In the genomic region with DNA sequence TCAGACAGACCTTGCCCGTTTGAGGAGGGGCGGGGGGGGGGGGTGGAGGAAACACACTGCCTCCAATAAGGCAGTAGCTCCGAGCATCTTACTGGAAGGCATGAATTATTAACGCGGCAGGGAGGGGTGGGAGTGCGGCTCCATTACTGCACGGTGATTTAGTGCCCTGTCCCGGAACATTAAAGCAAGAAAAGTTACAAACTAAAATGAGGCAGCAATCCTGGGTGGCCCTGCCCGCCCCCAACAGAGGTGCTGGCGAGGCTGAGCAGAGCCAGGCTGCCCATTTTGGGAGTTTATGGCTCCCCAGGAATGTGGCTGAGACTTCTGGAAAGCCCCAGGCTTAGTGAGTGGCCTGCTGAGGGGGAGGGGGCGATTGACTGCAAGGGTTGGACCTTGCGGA, we compare ENCODE assay signal across 17 mouse cellular contexts. TPM values are rescaled to one million over a fixed set of nuclear protein-coding genes. Genes with fewer than 3 reads are reported as not detected.
DNase-seq lines count a peak whose midpoint lies in the region; ATAC-seq and TF ChIP-seq lines count a peak whose summit lies in the region.
"Had no signal": no experiment of that assay in that cellular context is flagged by ENCODE, and none has a peak within 500 bp of the region (broad histone marks: within the 10 kb centered on the region; RNA-seq: fewer than 3 reads in every experiment).

No protein-coding gene starts in this region.

- H3K36me3 ChIP-seq in hindbrain, embryonic 11.5 days (ENCODE audit: control insufficient read depth, insufficient read depth, low read length), result no peaks in the 10 kb centered on the region
- H3K36me3 ChIP-seq in hindbrain, embryonic 14.5 days (replicated peaks; ENCODE audit: control insufficient read depth, insufficient read depth), result no peaks in the 10 kb centered on the region
- 0 out of 2 replicates have a peak, but pooled peaks cover 8% of the 10 kb centered on the region for H3K36me3 ChIP-seq in kidney, postnatal 0 days (ENCODE audit: insufficient read depth, low read length)

- H3K4me2 ChIP-seq in hindbrain, embryonic 11.5 days (replicated peaks; ENCODE audit: low read depth, low read length), result no peak overlapping the region
- H3K4me2 ChIP-seq in hindbrain, embryonic 14.5 days (replicated peaks), result no peak overlapping the region
- H3K4me2 ChIP-seq in kidney, postnatal 0 days (ENCODE audit: low read length), result no peak overlapping the region
- H3K4me2 ChIP-seq: lung, embryonic 14.5 days; stomach, embryonic 15.5 days had no signal

- ATAC-seq in hindbrain, embryonic 11.5 days (ENCODE audit: low FRiP score), result 0 out of 2 replicates have a peak, but pooled peaks have one; percentile 15
- no peak for ATAC-seq in hindbrain, embryonic 14.5 days (ENCODE audit: low FRiP score)
- peak; percentile 50 for ATAC-seq in kidney, postnatal 0 days (replicated peaks; ENCODE audit: low FRiP score, low read depth)
- ATAC-seq: activated CD4-positive, CD25-positive, alpha-beta regulatory T cell, adult 4 months; intestine, postnatal 0 days had no signal

- DNase-seq in hindbrain, embryonic 11.5 days (ENCODE audit: low spot score), result no peak
- no peak for DNase-seq in hindbrain, embryonic 14.5 days (ENCODE audit: low spot score)
- peak; percentile 57 for DNase-seq in embryo, embryonic 11 days
- peak; percentile 78 for DNase-seq in kidney, postnatal 0 days (ENCODE audit: low spot score)
- peak; percentile 71 for DNase-seq in mesoderm, embryonic 11.5 days (ENCODE audit: low read depth, low spot score)
- no peak for DNase-seq in left cerebral cortex, adult 18-20 months (ENCODE audit: low spot score in 2 of 2)
- DNase-seq in spleen, postnatal 14 days (ENCODE audit: low spot score in 2 of 2), result no peak
- DNase-seq in layer of hippocampus, postnatal 25 days (ENCODE audit: extremely low spot score in 1 of 2, low spot score in 1 of 2), result no peak
- DNase-seq: cerebellum, adult 9-11 months; lung, embryonic 14.5 days; right cerebral cortex, postnatal 4 days had no signal

- H3K4me3 ChIP-seq in hindbrain, embryonic 11.5 days (ENCODE audit: low read depth, low read length), result no peak overlapping the region
- no peak overlapping the region for H3K4me3 ChIP-seq in hindbrain, embryonic 14.5 days (replicated peaks; ENCODE audit: low read length)
- H3K4me3 ChIP-seq in kidney, postnatal 0 days (replicated peaks; ENCODE audit: low read depth, low read length), result no peak overlapping the region
- H3K4me3 ChIP-seq: midbrain, embryonic 10.5 days; stomach, embryonic 15.5 days had no signal

- no peak overlapping the region for H3K27ac ChIP-seq in hindbrain, embryonic 11.5 days (ENCODE audit: low read depth, low read length)
- no peak overlapping the region for H3K27ac ChIP-seq in hindbrain, embryonic 14.5 days
- H3K27ac ChIP-seq in kidney, postnatal 0 days, result peak overlapping the region; percentile 10; the same call in 1 of the 2 replicates
- H3K27ac ChIP-seq: midbrain, embryonic 10.5 days had no signal

- no peak overlapping the region for H3K9ac ChIP-seq in hindbrain, embryonic 11.5 days (ENCODE audit: low read depth, low read length)
- H3K9ac ChIP-seq in hindbrain, embryonic 14.5 days, result no peak overlapping the region
- no peak overlapping the region for H3K9ac ChIP-seq in kidney, postnatal 0 days (ENCODE audit: low read depth, low read length)
- H3K9ac ChIP-seq: lung, embryonic 14.5 days; stomach, embryonic 15.5 days had no signal

- H3K9me3 ChIP-seq in hindbrain, embryonic 11.5 days (ENCODE audit: control insufficient read depth, low read length), result no peaks in the 10 kb centered on the region
- H3K9me3 ChIP-seq in hindbrain, embryonic 14.5 days (ENCODE audit: control insufficient read depth, low read length), result no peaks in the 10 kb centered on the region
- no peaks in the 10 kb centered on the region for H3K9me3 ChIP-seq in kidney, postnatal 0 days (replicated peaks; ENCODE audit: low read length)
- H3K9me3 ChIP-seq: G1E; midbrain, embryonic 10.5 days; stomach, embryonic 15.5 days had no signal

- no peaks in the 10 kb centered on the region; the same call in 1 of the 2 replicates for H3K27me3 ChIP-seq in hindbrain, embryonic 11.5 days (ENCODE audit: control insufficient read depth, insufficient read depth, low read length)
- no peaks in the 10 kb centered on the region for H3K27me3 ChIP-seq in hindbrain, embryonic 14.5 days (ENCODE audit: control insufficient read depth, insufficient read depth, low read length)
- no peaks in the 10 kb centered on the region for H3K27me3 ChIP-seq in kidney, postnatal 0 days (ENCODE audit: insufficient read depth, low read length)
- H3K27me3 ChIP-seq: stomach, embryonic 15.5 days had no signal

- no peaks in the 10 kb centered on the region for H3K4me1 ChIP-seq in hindbrain, embryonic 11.5 days (replicated peaks; ENCODE audit: control insufficient read depth, insufficient read depth, low read length)
- H3K4me1 ChIP-seq in hindbrain, embryonic 14.5 days (replicated peaks; ENCODE audit: control insufficient read depth, insufficient read depth, low read length), result 0 out of 2 replicates have a peak, but pooled peaks cover 7% of the 10 kb centered on the region
- peaks cover 40% of the 10 kb centered on the region for H3K4me1 ChIP-seq in kidney, postnatal 0 days (replicated peaks; ENCODE audit: insufficient read depth, low read length)

- WGBS in hindbrain, embryonic 11.5 days, result 63% methylated on average over 12 of the region's 12 CpGs
- WGBS in hindbrain, embryonic 14.5 days, result 47% methylated on average over 12 of the region's 12 CpGs
- WGBS in kidney, postnatal 0 days, result 9% methylated on average over 12 of the region's 12 CpGs

- no peak for TF ChIP-seq CTCF in kidney, postnatal 0 days (IDR thresholded peaks at IDR 0.05; ENCODE audit: low read depth)

RNA-seq across cellular contexts. Expression of a gene that starts 14.2 kb away (rescaled TPM):
- polyA plus RNA-seq in hindbrain, embryonic 11.5 days (2014; fragmentation: Nextera tagmentation; extraction: Ambion mirVana), result 18.5 and 19.2 TPM in 2 replicates
- polyA plus RNA-seq in hindbrain, embryonic 14.5 days (2014; fragmentation: Nextera tagmentation; extraction: Ambion mirVana), result 7.1 and 9.0 TPM in 2 replicates
- polyA plus RNA-seq in kidney, postnatal 0 days (2015; fragmentation: Nextera tagmentation; extraction: Ambion mirVana), result 17.5 and 20.0 TPM in 2 replicates
- total RNA-seq in left cerebral cortex, adult 18-20 months (2021), result 1 to 10 TPM; 1.5 to 1.9 TPM
- 1 to 10 TPM; 2.0 to 2.3 TPM for total RNA-seq in layer of hippocampus, postnatal 25 days (2021)

RNA-seq across cellular contexts. Expression of a gene that starts 19.8 kb away (rescaled TPM):
- 0.14 TPM in 2 replicates for polyA plus RNA-seq in hindbrain, embryonic 11.5 days (2014; fragmentation: Nextera tagmentation; extraction: Ambion mirVana)
- polyA plus RNA-seq in hindbrain, embryonic 14.5 days (2014; fragmentation: Nextera tagmentation; extraction: Ambion mirVana), result 0.23 and 0.27 TPM in 2 replicates
- polyA plus RNA-seq in kidney, postnatal 0 days (2015; fragmentation: Nextera tagmentation; extraction: Ambion mirVana), result not detected in 2 replicates
- total RNA-seq in left cerebral cortex, adult 18-20 months (2021), result not detected
- under 1 TPM in 1 of 2 experiments, not detected in 1; 0.87 TPM for total RNA-seq in layer of hippocampus, postnatal 25 days (2021)
- total RNA-seq: left cerebral cortex, postnatal 10 days had no signal

RNA-seq across cellular contexts. Expression of a gene that starts 27.6 kb away (rescaled TPM):
- 13.5 and 14.7 TPM in 2 replicates for polyA plus RNA-seq in hindbrain, embryonic 11.5 days (2014; fragmentation: Nextera tagmentation; extraction: Ambion mirVana)
- 65.2 and 68.7 TPM in 2 replicates for polyA plus RNA-seq in hindbrain, embryonic 14.5 days (2014; fragmentation: Nextera tagmentation; extraction: Ambion mirVana)
- 25.2 TPM in 2 replicates for polyA plus RNA-seq in kidney, postnatal 0 days (2015; fragmentation: Nextera tagmentation; extraction: Ambion mirVana)
- 10 to 100 TPM; 18.6 to 20.9 TPM for total RNA-seq in left cerebral cortex, adult 18-20 months (2021)
- 10 to 100 TPM; 31.2 to 32.7 TPM for total RNA-seq in layer of hippocampus, postnatal 25 days (2021)

RNA-seq across cellular contexts. Expression of a gene that starts 46.5 kb away (rescaled TPM):
- 159 and 165 TPM in 2 replicates for polyA plus RNA-seq in hindbrain, embryonic 11.5 days (2014; fragmentation: Nextera tagmentation; extraction: Ambion mirVana)
- polyA plus RNA-seq in hindbrain, embryonic 14.5 days (2014; fragmentation: Nextera tagmentation; extraction: Ambion mirVana), result 111 TPM in 2 replicates
- 129 and 132 TPM in 2 replicates for polyA plus RNA-seq in kidney, postnatal 0 days (2015; fragmentation: Nextera tagmentation; extraction: Ambion mirVana)
- 10 to 100 TPM; 74.5 to 75.7 TPM for total RNA-seq in left cerebral cortex, adult 18-20 months (2021)
- total RNA-seq in layer of hippocampus, postnatal 25 days (2021), result 10 to 100 TPM; 65.6 to 67.4 TPM

Comparison
In these comparisons a context has a peak if more than half of its experiments do, and no peak if none do; other contexts are left out.
1. DNase-seq: peak in embryo, embryonic 11 days (single experiment), kidney, postnatal 0 days (single experiment) and mesoderm, embryonic 11.5 days (single experiment); none in hindbrain, embryonic 11.5 days (single experiment), hindbrain, embryonic 14.5 days (single experiment), left cerebral cortex, adult 18-20 months (0 of 2), spleen, postnatal 14 days (0 of 2) and layer of hippocampus, postnatal 25 days (0 of 2).